Mouse (Mus musculus) bone marrow, adult 2 months (tissue): ENCODE measurements around the gene Dact2.

Experiments
- CTCF ChIP-seq: fragments of 200-500 bp; IDR thresholded peaks from 2 replicates; pipeline ENCODE4 v1.5.1; 2011; ENCODE audit warnings: low read length, control low read depth; ENCODE audit not compliant: control insufficient read depth, insufficient read depth
- POLR2A ChIP-seq: fragments of 200-500 bp; IDR thresholded peaks from 2 replicates; pipeline ENCODE4 v1.6.1; 2011; ENCODE audit warnings: low read depth, mild to moderate bottlenecking, control low read depth, low read length, borderline replicate concordance; ENCODE audit not compliant: control insufficient read depth

DNA sequence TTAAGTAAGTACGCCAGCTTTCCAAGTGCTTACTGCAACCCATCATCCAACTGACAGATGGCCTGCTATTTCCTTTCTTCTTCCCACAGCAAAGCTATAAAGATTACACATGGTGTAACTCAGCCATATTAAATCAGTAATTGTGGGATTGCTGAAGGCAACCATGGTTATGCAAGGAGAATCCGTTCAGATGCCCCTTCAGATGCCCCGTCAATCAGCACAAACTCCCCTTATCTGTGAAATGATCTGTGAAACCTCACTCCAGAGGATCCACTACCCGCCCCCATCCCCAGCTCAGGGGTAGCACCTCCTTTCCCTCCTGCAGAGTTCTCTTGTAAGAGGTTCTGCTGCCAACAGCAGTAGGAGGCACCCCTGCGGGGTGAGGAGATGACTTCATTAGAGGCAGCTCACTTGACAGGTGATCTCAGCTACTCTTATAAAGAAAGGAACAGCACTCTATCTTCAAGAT is 3.0 kb upstream of the Dact2 start:
- TF ChIP-seq CTCF (no peak), POLR2A (no peak)
